Mouse (Mus musculus) intestine, postnatal 0 days (tissue): ENCODE measurements around the gene Myom1. TPM values are rescaled to one million over a fixed set of nuclear protein-coding genes. Genes with fewer than 3 reads are reported as not detected.

ENCODE experiments used
- ATAC-seq: fragments of 200-750 bp; cut with Nextera tagmentation; 2 replicates; pipeline ENCODE4 v1.8.0; 2017; ENCODE audit warnings: mild to moderate bottlenecking, moderate TSS enrichment, moderate library complexity
- H3K27ac ChIP-seq: fragments of 300-500 bp; sonication (generic); 2 replicates; pipeline ENCODE4 v1.5.1; 2014; ENCODE audit warnings: mild to moderate bottlenecking, low read depth, low read length, moderate library complexity
- H3K27me3 ChIP-seq: fragments of 300-500 bp; sonication (generic); replicated peaks from 2 replicates; pipeline ENCODE4 v1.6.1; 2014; ENCODE audit warnings: low read length, mixed read lengths; ENCODE audit not compliant: control insufficient read depth, insufficient read depth
- H3K36me3 ChIP-seq: fragments of 300-500 bp; sonication (generic); 2 replicates; pipeline ENCODE4 v1.6.1; 2014; ENCODE audit warnings: mild to moderate bottlenecking, moderate library complexity; ENCODE audit not compliant: control insufficient read depth, insufficient read depth
- H3K4me1 ChIP-seq: fragments of 300-500 bp; sonication (generic); replicated peaks from 2 replicates; pipeline ENCODE4 v1.6.1; 2014; ENCODE audit warnings: antibody characterized with exemption, low read length, mixed read lengths; ENCODE audit not compliant: control insufficient read depth, insufficient read depth
- H3K4me2 ChIP-seq: fragments of 300-500 bp; sonication (generic); replicated peaks from 2 replicates; pipeline ENCODE4 v1.6.1; 2014; ENCODE audit warnings: low read depth, mild to moderate bottlenecking, moderate library complexity
- H3K4me3 ChIP-seq: fragments of 300-500 bp; sonication (generic); 2 replicates; pipeline ENCODE4 v1.5.1; 2014; ENCODE audit warnings: low read depth, low read length
- H3K9ac ChIP-seq: fragments of 300-500 bp; sonication (generic); 2 replicates; pipeline ENCODE4 v1.6.1; 2014; ENCODE audit warnings: mild to moderate bottlenecking, low read depth, low read length
- H3K9me3 ChIP-seq: fragments of 300-500 bp; sonication (generic); 2 replicates; pipeline ENCODE4 v1.6.1; 2016; ENCODE audit warnings: mixed run types; ENCODE audit not compliant: control insufficient read depth
- CTCF ChIP-seq: sonication (generic); IDR thresholded peaks from 2 replicates; pipeline ENCODE4 v1.5.1; 2016; ENCODE audit warnings: low read depth, mild to moderate bottlenecking, control low read depth, antibody characterized with exemption, moderate library complexity
- WGBS: fragments of 180-500 bp; shearing (Covaris S2); extraction: QIAGEN DNeasy Blood & Tissue Kit; methylation state at CpG from one replicate; pipeline ENCODE4 v1.1.7; 2014; 5-methylcytosine and 5-hydroxymethylcytosine counted together
- polyA plus RNA-seq: library from polyadenylated mRNA; unstranded; fragments of >200 nt; fragmentation: Nextera tagmentation; extraction: Ambion mirVana; gene quantifications from 2 replicates; pipeline ENCODE4 v1.2.1, GENCODE M21; 2015

Gene Myom1
- polyA plus RNA-seq, 1 experiment from 2014 or later, result 8.9 TPM

- H3K27me3 ChIP-seq, result no peaks in the 10 kb centered on the region
- no peak for TF ChIP-seq CTCF
- 90% methylated on average over 3 of the region's 3 CpGs for WGBS
- H3K9me3 ChIP-seq, result no peaks in the 10 kb centered on the region
- no peaks in the 10 kb centered on the region for H3K36me3 ChIP-seq
- no peak overlapping the region for H3K27ac ChIP-seq
- 0 out of 2 replicates have a peak, but pooled peaks cover 3% of the 10 kb centered on the region for H3K4me1 ChIP-seq
- no peak overlapping the region for H3K4me2 ChIP-seq
- no peak overlapping the region for H3K9ac ChIP-seq
- no peak overlapping the region for H3K4me3 ChIP-seq
- no peak for ATAC-seq
Measured at GRCm38 (mm10) chr17:71098606-71099005, 96.2 kb downstream of the Myom1 start.

- peak; percentile 17; the same call in 1 of the 2 replicates for ATAC-seq
- Histone ChIP-seq H3K27ac (peak overlapping the region; percentile 51), H3K27me3 (no peaks in the 10 kb centered on the region), H3K9me3 (no peaks in the 10 kb centered on the region), H3K36me3 (no peaks in the 10 kb centered on the region), H3K4me1 (no peaks in the 10 kb centered on the region), H3K4me2 (no peak overlapping the region), H3K9ac (no peak overlapping the region), H3K4me3 (no peak overlapping the region)
- WGBS, result 27% methylated on average over 17 of the region's 17 CpGs
- TF ChIP-seq CTCF, result no peak
Measured at GRCm38 (mm10) chr17:71102571-71103551, 100.4 kb downstream of the Myom1 start.

- no peak overlapping the region for H3K27ac ChIP-seq
- no peak overlapping the region for H3K4me2 ChIP-seq
- no peaks in the 10 kb centered on the region for H3K27me3 ChIP-seq
- 94% methylated on average over 7 of the region's 7 CpGs for WGBS
- no peaks in the 10 kb centered on the region for H3K9me3 ChIP-seq
- H3K4me3 ChIP-seq, result no peak overlapping the region
- H3K9ac ChIP-seq, result no peak overlapping the region
- no peak for ATAC-seq
- H3K36me3 ChIP-seq, result no peaks in the 10 kb centered on the region
- no peaks in the 10 kb centered on the region for H3K4me1 ChIP-seq
- no peak for TF ChIP-seq CTCF
Measured at GRCm38 (mm10) chr17:71105297-71105696, 102.9 kb downstream of the Myom1 start.

- Histone ChIP-seq H3K27ac (no peak overlapping the region), H3K27me3 (no peaks in the 10 kb centered on the region), H3K4me1 (no peaks in the 10 kb centered on the region), H3K4me2 (no peak overlapping the region), H3K9me3 (no peaks in the 10 kb centered on the region), H3K36me3 (no peaks in the 10 kb centered on the region), H3K9ac (no peak overlapping the region), H3K4me3 (no peak overlapping the region)
- no peak for TF ChIP-seq CTCF
- ATAC-seq, result no peak
- WGBS, result 87% methylated on average over 8 of the region's 8 CpGs
Measured at GRCm38 (mm10) chr17:71106250-71106649, 103.8 kb downstream of the Myom1 start.

- no peaks in the 10 kb centered on the region for H3K9me3 ChIP-seq
- H3K9ac ChIP-seq, result no peak overlapping the region
- no peak overlapping the region for H3K4me2 ChIP-seq
- no peaks in the 10 kb centered on the region for H3K27me3 ChIP-seq
- no peak overlapping the region for H3K4me3 ChIP-seq
- H3K27ac ChIP-seq, result no peak overlapping the region
- H3K4me1 ChIP-seq, result no peaks in the 10 kb centered on the region
- TF ChIP-seq CTCF, result no peak
- H3K36me3 ChIP-seq, result no peaks in the 10 kb centered on the region
- WGBS, result 69% methylated on average over 6 of the region's 6 CpGs
- no peak for ATAC-seq
Measured at GRCm38 (mm10) chr17:71110753-71111265, 108.4 kb downstream of the Myom1 start.

- Histone ChIP-seq H3K9ac (no peak overlapping the region), H3K4me2 (no peak overlapping the region), H3K27me3 (no peaks in the 10 kb centered on the region), H3K4me3 (no peak overlapping the region), H3K36me3 (no peaks in the 10 kb centered on the region), H3K9me3 (no peaks in the 10 kb centered on the region), H3K27ac (no peak overlapping the region), H3K4me1 (no peaks in the 10 kb centered on the region)
- 79% methylated on average over 3 of the region's 3 CpGs for WGBS
- no peak for TF ChIP-seq CTCF
- no peak for ATAC-seq
Measured at GRCm38 (mm10) chr17:71112689-71113088, 110.3 kb downstream of the Myom1 start.
